Mouse (Mus musculus) kidney, postnatal 14 days (tissue): ENCODE results near the gene Idnk.
"Not testable (repeated sequence)": the region's sequence is repeated elsewhere in the genome, so short reads cannot be mapped to it uniquely, and the experiment has no call there.

Source experiments
- DNase-seq: peaks from one replicate; pipeline ENCODE4 v3.0.0; 2022; ENCODE audit warnings: mixed read lengths

Gene Idnk

DNA sequence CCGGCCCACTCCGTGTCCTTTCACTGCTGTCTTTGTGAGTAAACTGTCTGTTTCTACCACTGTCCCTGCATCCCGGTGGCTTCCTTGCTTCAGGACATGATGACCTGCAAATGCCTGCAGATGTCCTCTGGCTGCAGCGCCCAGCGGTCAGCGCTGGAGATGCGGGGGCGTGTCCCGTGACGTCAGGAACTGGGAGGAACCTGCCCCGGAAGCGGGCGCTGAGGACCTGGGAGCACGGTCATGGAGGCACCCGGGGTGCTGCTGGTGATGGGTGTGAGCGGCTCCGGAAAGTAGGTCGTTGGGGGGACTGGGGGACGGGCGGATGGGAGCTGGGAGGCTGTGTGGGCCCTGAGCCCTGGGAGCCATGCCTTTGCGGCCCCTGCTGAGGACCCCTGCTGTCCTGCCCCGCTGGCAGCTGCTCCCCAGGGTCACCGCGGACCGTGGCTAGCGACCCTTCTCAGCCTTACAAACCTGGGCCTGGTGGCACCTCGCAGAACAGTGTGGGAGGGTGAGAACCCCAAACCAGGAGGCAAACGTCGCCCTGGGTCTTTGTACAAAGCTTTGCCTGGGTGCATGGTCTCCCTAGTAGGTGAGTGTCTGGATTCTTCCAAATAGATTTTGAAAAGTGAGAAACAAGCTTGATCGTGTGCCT lies at the start of gene Idnk:
Gene Idnk, plus strand, starts transcription at position 203 of the 652 bp plus-strand sequence.
- peak; percentile 93 for DNase-seq

DNA sequence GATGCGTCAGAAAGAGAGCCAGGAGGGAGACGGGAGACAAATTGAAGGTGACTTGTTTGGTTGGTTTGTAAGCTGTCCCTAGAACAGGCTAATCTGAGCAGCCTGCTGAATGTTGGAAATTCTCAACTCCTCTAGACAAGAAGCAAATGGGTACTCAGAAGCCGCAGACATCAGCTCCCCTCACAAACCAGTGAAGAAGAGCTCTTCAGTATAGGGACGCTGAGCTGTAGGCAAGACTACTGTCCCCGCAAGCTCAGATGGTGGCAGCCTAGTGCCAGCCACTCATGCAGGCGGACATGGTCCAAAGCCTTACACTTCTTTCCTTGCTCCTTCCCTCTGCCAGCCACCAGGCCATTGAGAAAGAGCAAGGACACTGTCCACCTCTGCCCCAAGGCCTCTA lies 46.1 kb upstream of the Idnk start:
- no peak for DNase-seq

DNA sequence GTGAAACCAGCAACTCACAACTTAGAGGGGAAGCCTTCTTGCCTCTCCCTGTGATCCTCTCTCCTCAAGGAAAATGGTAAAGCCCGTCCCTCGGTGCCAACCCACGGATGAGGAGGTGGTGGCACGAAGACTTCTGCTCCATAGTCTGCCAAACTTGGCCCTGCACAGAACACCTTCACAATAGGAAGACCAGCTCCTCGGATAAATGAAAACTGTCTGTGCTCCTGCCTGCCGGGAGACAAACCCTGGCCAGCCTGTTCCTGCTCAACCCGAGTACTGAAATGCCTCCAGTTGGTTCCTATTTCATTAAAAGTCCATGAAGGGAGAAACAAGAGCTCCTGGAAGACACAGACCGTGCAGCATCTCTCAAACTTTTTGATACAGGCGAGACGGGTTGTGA lies 45.3 kb upstream of the Idnk start:
- DNase-seq: no peak

DNA sequence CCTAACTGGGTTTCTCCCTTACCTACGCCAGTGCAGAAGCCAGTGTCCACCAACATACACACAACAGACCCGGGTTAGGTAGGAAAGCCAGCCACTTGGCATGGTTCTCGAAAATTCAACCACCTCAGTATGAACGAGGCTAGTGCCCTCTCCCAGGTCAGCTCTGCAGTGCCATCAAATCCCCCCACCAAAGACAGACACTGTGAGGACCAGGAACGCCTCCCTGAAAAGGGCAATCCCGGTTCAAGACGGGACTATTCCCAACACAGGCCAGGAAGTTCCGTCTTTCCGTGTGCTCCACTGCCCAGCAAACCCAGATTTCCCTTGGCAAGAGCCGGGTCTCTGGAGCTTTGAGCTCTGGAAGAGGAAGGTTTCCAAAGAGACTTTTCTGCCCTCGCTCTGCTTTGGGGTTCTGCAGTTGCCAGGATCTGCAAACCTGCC lies 44.8 kb upstream of the Idnk start:
- DNase-seq: peak; percentile 23

DNA sequence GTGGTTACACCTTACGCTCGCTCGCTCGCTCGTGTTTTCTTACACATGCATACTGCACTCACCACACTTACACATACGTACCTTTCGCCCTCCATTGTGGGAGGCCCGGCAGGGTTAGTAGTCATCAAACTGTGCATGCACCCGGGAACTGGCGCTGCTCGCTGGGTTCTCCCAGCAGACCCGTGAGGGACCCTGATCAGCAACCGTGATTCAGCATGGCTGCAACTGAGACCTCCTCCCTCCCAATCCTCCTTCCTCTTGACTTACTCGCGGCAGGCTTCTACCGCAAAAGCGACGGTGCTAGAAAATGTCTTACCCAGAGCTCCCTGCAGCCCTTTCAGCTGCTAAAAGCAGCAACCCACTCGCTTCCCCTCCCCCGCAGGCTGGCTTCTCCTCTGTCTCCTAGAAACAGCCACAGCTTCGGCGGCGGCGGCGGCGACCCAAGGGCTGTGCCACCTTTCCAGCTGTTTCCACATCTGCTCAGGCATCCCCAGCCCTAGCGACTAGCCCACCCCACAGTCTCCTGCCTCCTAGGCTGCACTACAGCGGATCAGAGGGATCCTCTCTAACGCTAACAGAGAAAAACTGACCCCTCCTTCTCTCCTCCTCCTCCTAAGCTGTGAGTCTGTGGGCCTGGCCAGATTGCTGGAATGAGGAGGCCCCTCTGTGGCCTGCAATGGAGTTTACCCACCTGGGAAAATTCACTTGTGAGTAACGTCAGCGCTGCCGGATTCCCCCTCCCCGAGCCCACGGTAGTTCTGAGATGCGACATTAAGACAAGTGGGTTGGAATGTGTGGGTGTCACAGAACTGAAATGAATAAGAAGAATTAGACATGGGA lies 44.2 kb upstream of the Idnk start, which contains the start of gene Klhl3:
Gene Klhl3, minus strand, starts transcription at position 532 of the 840 bp plus-strand sequence.
- peak; percentile 71 for DNase-seq

DNA sequence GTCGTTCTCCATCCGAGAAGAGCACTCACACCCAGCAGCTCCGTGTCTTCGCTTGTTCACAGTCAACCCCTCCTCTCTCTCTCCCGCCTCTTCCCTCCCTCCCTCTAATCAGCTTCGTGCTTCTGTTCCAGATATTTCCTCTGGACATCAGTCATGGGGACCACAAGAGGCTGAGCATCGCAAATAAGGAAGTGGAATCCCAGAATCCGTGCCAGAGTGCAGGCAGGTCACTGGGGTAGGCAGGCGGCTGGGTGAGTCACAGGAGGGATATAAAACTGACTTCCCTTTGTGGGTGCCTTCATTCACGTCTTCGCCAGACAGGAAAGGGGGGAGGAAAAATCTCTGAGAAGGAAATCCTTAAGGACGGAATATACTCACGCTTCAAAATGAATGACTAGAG lies 42.2 kb upstream of the Idnk start:
- peak; percentile 81 for DNase-seq

DNA sequence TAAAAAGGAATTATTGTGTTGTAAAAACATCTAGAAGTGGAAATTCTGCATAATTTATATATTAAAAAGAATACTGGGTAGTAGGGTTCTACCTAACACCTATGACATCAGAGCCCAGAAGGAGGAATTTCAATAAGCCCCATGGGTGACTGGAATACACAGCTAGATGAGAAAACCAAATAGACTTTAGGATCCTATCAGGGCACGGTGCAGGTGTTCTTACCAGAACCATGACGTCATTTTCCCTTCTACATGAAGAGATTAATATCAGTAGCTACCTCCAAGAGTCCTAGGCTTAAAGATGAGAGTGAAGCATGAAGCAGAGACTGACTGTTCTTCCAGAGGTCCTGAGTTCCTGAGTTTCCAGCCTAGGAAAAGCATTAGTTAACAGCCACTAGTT lies 40.6 kb upstream of the Idnk start:
- DNase-seq: no peak

DNA sequence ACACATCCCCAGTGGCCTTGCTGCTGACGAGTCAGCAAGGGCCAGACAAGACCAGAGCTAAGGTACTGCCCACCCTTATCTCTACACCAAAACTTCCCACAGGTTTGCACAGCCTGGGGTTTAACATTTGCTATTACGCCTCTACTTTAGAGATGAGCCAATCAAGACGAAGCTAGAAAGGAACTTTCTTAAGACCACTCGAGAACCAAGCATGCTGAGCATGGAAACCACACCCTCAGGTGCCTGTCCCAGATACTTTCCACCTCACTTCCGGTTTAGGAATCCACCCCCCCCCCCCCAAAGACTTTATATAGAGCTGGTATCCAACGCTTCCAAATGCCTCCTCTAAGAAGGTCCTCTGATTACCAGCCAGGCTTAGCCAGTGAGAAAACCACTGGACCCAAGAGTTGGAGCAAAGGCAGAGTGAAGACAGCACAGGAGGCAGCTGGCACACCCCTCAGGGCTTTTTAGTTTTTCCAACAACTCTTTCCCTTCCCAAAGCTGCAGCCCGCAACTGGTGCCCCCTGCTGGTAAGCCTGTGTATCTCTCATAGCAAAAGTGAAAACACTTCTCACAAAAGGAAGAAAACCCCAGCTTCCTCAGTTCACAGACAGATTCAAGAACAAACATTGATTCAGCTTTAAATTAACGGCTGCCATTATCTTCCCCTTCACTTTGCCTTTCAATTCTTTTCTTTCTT lies 40.0 kb upstream of the Idnk start:
- DNase-seq: peak; percentile 59

DNA sequence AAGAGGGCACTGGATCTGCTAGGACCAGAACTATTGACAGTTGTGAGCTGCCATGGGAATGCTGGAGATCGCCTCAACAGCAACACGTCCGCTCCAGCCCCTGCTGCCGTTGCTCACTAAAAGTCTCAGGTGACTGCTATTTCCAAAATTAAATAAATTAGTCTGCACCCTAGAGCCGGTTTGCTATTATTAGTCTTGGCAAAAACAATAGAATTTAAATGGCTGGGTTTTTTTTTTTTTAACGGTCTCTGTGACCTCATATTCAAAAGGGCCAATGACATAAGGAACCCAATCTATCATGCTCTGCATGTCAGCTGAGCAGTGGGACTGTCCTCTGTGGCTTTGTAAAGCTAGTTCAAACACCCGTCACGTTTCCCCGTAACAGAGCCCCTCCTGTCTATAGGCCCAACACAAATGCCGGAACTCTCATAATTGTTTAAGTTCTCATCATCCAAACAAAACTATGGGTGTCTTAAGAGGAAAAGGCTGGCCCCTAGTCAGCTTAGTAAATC lies 34.6 kb upstream of the Idnk start:
- peak; percentile 41 for DNase-seq

DNA sequence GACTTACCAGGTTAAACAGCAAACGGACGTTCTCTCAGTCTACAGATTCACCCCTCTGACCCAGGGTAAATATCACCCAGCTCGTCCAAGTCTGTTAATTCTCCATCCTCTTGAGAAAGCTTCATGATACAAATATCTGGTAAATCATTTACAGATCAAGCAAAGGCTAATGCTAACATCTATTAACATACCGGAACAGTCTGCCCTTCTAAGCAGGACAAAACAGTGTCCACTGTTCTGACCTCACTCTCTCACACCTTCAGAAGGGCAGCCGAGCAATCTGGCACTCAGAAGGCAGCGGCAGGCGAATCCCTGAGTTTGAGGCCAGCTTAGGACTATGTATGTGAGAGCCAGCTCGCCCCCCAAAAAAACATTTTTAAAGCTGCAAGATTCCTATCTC lies 34.1 kb upstream of the Idnk start:
- DNase-seq: peak; percentile 76

DNA sequence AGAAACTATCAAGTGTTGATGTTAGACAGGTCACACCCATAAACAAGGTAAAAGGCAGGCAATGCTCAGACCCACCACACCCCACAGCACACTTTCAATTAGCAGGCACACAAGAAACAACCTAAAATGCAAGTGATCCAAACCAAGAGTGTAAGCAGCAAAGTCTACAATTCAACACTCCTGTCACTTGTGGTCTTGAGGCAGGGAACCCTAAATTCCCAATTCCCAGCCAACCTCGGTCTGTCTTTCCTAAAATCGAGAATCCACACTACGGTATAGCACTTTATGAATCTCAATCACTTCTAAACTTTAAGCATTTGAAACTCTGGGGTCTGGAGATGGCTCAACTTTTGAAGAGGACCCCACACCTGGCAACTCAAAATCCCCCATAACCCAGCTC lies 33.2 kb upstream of the Idnk start:
- DNase-seq: no peak

DNA sequence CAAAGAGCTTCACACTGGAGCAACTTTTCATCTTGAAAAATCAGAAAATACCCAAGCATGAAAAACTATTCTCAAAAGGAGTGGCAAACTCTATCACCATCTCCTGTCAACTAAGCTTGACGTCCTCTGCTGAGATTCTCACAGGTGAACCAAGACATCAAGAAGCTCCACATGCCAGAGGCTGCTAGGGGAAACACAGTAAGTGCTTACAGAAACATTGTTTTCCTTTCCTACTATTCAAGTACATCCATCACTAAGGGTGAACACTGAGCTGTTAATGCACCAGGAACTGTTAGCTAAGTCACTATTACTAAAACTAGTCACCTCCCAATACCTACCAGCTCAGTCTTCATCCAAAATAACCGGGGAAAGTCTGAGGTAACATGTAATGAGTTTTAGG lies 32.5 kb upstream of the Idnk start:
- DNase-seq: no peak

DNA sequence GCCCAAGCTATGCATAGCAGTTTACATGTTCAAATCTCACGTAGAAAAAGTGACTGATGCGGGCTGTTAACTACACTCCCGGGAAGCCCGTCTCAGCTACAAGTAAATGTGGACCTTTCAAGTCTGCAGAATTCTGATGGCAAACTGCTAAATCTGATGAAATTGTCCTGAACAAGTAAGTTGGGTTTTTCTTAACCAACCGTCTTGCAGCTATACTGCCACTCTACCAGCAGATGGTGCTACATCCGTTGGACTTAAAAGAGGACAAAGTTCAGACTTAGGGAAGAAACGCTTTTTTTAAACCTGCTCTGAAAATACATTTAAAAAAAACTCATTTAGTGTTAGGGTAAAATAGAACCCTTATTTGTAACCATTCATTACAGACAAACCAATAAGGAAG lies 31.3 kb upstream of the Idnk start:
- peak; percentile 68 for DNase-seq

DNA sequence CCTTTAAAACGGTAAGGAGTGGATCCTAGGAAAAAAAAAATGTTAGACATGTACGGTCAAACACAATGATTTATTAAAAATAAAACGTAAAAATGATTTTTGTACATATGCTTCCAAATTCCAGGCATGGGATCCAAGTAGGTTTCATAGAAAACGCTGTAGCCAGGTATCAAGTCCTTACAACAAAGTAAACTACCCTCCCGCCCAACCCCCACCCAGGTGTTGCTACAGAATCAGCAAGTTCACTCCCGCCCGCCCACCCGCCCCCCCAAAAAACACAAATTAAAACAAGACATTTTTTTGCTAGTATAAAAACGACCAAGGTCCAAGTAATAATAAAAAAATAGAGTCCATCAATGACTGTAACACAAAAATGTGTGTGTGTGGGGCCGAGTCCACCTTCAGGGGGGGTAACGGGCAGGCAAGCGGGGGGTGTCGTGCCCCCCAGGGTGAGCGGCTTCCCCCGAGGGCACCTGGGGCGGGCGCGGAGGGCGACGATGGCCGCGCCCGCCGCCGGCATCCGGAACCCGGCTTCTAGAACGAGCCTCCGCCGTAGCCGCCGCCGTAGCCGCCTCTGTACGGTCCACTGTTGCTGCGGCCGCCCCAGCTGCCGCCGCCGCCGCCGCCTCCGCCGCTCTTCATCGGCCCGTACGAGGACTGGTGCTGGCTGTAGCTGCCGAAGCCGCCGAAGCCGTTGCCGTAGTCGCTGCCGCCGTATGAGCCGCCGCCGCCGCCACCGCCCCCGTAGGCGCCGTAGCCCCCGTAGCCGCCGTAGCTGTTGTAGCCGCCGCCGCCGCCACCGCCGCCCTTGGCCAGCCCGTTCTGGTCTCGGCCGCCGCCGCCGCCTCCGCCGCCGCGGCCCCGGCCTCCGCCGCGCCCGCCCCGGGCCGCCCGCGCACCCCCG lies 30.3 kb upstream of the Idnk start:
- DNase-seq: no peak

DNA sequence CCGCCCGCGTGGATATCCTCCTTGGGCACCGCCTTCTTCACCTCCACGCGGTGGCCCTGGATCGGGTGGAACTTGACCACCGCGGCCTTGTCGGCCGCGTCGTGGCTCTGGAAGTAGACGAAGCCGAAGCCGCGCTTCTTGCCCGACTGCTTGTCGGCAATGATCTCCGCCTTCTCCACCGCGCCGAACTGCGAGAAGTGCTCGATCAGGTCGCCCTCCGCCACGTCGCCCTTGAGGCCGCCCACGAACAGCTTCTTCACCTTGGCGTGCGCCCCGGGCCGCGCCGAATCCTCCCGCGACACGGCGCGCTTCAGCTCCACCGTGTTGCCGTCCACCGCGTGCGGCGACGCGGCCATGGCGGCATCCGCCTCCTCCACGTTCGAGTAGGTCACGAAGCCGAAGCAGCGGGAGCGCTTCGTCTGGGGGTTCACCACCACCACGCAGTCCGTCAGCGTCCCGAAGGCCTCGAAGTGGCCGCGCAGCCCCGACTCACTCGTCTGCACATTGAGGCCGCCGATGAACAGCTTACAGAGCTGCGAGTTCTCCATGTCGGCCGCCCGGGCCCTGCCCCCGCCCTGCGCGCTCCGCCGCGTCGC lies 29.6 kb upstream of the Idnk start:
- DNase-seq: no peak

DNA sequence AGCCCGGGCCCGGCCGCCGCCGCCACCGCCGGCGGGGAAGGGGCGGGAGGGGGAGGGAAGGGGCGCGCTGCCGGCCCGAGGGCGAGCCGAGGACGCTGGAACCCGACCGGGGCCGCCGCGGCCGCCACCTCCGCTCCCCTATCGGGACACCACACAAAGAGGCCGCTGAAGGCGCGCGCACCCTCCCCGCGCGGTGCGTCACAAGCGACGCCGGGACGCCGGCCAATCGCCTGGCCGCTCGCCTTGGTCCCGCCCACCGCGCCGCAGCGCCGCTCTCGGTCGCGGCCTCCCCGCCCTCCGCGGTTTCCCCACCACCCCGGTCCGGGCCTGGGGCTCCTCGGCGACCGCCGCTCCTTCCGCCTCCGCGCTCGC lies 29.1 kb upstream of the Idnk start, which contains the start of gene Hnrnpa0:
Gene Hnrnpa0, minus strand, starts transcription at position 161 of the 372 bp plus-strand sequence.
- peak; percentile 97 for DNase-seq

DNA sequence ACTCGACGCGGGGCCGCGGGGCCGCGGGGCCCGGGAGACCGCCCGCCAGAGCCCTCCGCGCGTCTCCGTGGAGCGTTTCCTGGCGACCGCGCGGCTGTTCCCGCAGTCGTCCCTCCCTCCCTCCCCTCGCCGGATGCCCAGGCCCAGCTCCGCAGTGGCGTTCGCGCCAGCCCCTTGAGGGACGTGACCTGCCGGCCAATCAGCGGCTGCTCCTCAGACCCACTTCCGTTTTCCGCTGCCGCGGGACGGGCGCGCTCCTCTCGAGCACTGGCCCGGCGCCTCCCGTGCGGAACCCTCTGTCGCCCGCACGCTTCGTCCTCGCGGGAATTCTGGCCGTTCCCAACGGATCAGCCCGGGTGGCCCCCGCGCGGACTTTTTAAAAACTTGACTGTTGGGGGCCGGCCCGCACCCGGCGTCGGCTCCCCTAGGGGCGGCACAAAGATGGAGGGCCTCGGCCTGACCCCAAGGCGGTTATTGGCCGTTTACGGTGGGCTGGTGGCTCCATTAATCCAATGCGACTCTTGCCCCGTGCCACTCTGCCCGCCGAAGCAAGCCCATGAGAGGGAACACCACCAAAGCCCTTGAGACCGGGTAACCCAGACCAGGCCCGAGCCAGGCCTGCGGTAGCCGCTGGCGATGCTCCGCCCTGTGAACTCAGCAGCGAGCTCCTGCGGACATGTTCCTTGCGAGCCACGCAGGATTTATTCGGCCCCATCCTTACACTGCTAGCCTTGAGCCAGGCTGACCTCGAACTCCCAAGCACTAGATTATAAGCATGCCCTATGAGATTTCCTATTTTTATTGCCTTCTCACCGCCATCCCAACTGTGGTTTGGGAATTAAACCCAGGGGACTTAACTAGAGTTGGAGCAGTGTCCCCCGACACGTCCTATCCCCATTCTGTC lies 28.4 kb upstream of the Idnk start:
- DNase-seq: peak; percentile 98

DNA sequence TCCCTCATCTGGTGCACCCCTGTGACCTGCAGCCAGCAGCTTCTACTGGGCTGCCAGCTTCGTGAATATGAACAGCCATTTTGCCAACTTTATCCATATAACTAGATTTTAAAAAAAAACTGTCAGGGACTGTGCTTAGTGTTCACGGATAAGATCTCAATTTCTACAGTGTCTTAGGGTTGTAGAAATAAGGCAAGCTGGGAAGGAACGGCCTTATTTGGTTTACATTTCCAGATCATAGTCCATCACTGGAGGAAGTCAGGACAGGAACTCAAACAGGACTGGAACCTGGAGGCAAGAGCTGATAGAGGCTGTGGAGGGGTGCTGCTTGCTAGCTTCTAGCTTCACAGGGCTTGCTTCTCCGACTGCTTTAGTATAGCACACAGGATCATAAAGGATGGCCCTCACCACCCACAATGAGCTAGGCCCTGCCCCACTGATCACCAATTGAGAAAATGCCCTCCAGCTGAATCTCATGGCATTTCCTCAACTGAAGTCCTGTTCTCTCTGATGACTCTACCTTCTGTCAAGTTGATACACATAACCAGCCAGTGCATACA lies 27.7 kb upstream of the Idnk start:
- no peak for DNase-seq

DNA sequence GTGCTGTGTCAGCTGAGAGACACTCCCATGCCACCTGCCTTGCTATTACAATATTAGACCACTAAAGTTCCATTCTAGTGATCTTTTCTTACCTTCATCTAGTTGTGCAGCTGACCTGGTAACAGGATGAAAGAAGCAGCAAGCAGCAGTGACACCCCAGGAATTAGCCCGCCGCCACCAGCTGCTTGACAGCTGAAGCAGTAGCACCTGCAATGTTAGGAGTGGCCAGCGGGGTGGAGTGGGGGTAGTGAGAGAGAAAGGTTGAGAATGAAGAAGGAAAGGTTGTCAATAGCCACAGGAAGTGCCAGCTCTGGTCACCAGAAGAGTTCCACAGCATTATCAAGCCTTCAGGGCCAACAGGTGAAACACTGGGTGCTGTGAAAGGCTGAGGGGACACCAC lies 25.8 kb upstream of the Idnk start:
- DNase-seq: no peak

DNA sequence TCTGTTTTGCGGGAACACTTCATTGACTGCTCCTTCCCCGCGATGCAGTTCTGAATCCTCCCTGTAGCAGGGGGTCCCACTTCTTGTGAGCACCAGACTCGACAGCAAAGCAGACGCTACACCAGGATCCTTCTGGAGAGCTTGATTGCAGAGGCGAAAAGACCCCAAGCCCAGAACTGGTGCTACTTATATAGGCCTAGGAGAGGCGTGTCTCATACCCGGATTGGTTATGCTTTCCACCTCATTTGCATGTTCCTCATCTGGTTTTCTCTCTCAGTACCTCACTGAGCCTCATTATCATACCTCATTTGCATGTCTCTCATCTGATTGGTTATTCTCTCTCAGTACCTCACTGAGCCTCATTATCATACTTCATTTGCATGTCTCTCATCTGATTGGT lies 10.8 kb upstream of the Idnk start:
- not testable (repeated sequence) for DNase-seq
